Mouse (Mus musculus) embryonic facial prominence, embryonic 14.5 days (tissue): ENCODE data around the gene Wipi1. TPM values are rescaled to one million over a fixed set of nuclear protein-coding genes. Genes with fewer than 3 reads are reported as not detected.

Experiments used
- ATAC-seq: fragments of 200-750 bp; cut with Nextera tagmentation; 2 replicates; pipeline ENCODE4 v1.8.0; 2017; ENCODE audit warnings: low read depth, moderate number of reproducible peaks, moderate TSS enrichment
- DNase-seq: peaks from one replicate; pipeline ENCODE4 v3.0.0-alpha.2; 2015; ENCODE audit warnings: low spot score
- H3K27ac ChIP-seq: fragments of 300-500 bp; sonication (generic); replicated peaks from 2 replicates; pipeline ENCODE4 v1.5.1; 2014; ENCODE audit warnings: low read depth, mild to moderate bottlenecking, low read length, moderate library complexity
- H3K27me3 ChIP-seq: fragments of 300-500 bp; sonication (generic); replicated peaks from 2 replicates; pipeline ENCODE4 v1.6.1; 2014; ENCODE audit warnings: low read length; ENCODE audit not compliant: control insufficient read depth, insufficient read depth
- H3K36me3 ChIP-seq: fragments of 300-500 bp; sonication (generic); 2 replicates; pipeline ENCODE4 v1.6.1; 2014; ENCODE audit warnings: low read length, mixed read lengths; ENCODE audit not compliant: control insufficient read depth, insufficient read depth
- H3K4me1 ChIP-seq: fragments of 300-500 bp; sonication (generic); 2 replicates; pipeline ENCODE4 v1.6.1; 2014; ENCODE audit warnings: antibody characterized with exemption, low read length; ENCODE audit not compliant: control insufficient read depth, insufficient read depth
- H3K4me2 ChIP-seq: fragments of 300-500 bp; sonication (generic); 2 replicates; pipeline ENCODE4 v1.6.1; 2014; ENCODE audit warnings: low read depth, mild to moderate bottlenecking, low read length, moderate library complexity, mixed read lengths
- H3K4me3 ChIP-seq: fragments of 300-500 bp; sonication (generic); 2 replicates; pipeline ENCODE4 v1.5.1; 2014; ENCODE audit warnings: low read depth, mild to moderate bottlenecking, low read length
- H3K9ac ChIP-seq: fragments of 300-500 bp; sonication (generic); 2 replicates; pipeline ENCODE4 v1.6.1; 2014; ENCODE audit warnings: low read depth, mild to moderate bottlenecking, low read length, moderate library complexity, mixed read lengths
- H3K9me3 ChIP-seq: fragments of 300-500 bp; sonication (generic); 2 replicates; pipeline ENCODE4 v1.6.1; 2016; ENCODE audit warnings: low read length; ENCODE audit not compliant: control insufficient read depth
- WGBS: fragments of 180-500 bp; shearing (Covaris S2); extraction: QIAGEN DNeasy Blood & Tissue Kit; methylation state at CpG from one replicate; pipeline ENCODE4 v1.1.7; 2014; 5-methylcytosine and 5-hydroxymethylcytosine counted together
- polyA plus RNA-seq: library from polyadenylated mRNA; unstranded; fragments of >200 nt; fragmentation: Nextera tagmentation; extraction: Ambion mirVana; gene quantifications from 2 replicates; pipeline ENCODE4 v1.2.1, GENCODE M21; 2014

The Wipi1 gene
- polyA plus RNA-seq, 1 experiment from 2014 or later = 36.1 TPM

GRCm38 (mm10) chr11:109612871-109613529, 1.2 kb upstream of the Wipi1 start:
- Histone ChIP-seq H3K4me1 (peaks cover 11% of the 10 kb centered on the region), H3K9me3 (no peaks in the 10 kb centered on the region), H3K9ac (no peak overlapping the region), H3K27me3 (no peaks in the 10 kb centered on the region), H3K4me3 (no peak overlapping the region), H3K36me3 (no peaks in the 10 kb centered on the region), H3K4me2 (no peak overlapping the region), H3K27ac (no peak overlapping the region)
- no peak for ATAC-seq
- WGBS = 64% methylated on average over 7 of the region's 7 CpGs
- DNase-seq = no peak

- H3K9ac ChIP-seq = peak overlapping the region; percentile 82
- H3K4me1 ChIP-seq = peaks cover 11% of the 10 kb centered on the region
- DNase-seq (peak; percentile 57), ATAC-seq (peak; percentile 28)
- H3K36me3 ChIP-seq = no peaks in the 10 kb centered on the region
- peak overlapping the region; percentile 80 for H3K4me3 ChIP-seq
- H3K27ac ChIP-seq = peak overlapping the region; percentile 87
- no peaks in the 10 kb centered on the region for H3K9me3 ChIP-seq
- no peaks in the 10 kb centered on the region for H3K27me3 ChIP-seq
- H3K4me2 ChIP-seq = peak overlapping the region; percentile 64
- WGBS = 0% methylated on average over 20 of the region's 26 CpGs
Measured at GRCm38 (mm10) chr11:109610795-109611302, 918 bp downstream of the Wipi1 start.

GRCm38 (mm10) chr11:109610046-109610794, 1.5 kb downstream of the Wipi1 start:
- Histone ChIP-seq H3K4me3 (peak overlapping the region; percentile 80), H3K27ac (peak overlapping the region; percentile 87), H3K27me3 (no peaks in the 10 kb centered on the region), H3K9me3 (no peaks in the 10 kb centered on the region), H3K4me2 (peak overlapping the region; percentile 64), H3K9ac (peak overlapping the region; percentile 82), H3K4me1 (peaks cover 11% of the 10 kb centered on the region), H3K36me3 (no peaks in the 10 kb centered on the region)
- 3% methylated on average over 9 of the region's 9 CpGs for WGBS
- no peak for ATAC-seq
- DNase-seq = peak; percentile 46

- Histone ChIP-seq H3K9me3 (no peaks in the 10 kb centered on the region), H3K4me1 (peaks cover 11% of the 10 kb centered on the region), H3K9ac (no peak overlapping the region), H3K4me2 (peak overlapping the region; percentile 64), H3K27me3 (no peaks in the 10 kb centered on the region), H3K4me3 (peak overlapping the region; percentile 11; the same call in 1 of the 2 replicates), H3K36me3 (no peaks in the 10 kb centered on the region), H3K27ac (no peak overlapping the region)
- ATAC-seq = no peak
- DNase-seq = no peak
- 64% methylated on average over 6 of the region's 6 CpGs for WGBS
Measured at GRCm38 (mm10) chr11:109608976-109609625, 2.7 kb downstream of the Wipi1 start.

- H3K4me3 ChIP-seq = no peak overlapping the region
- H3K4me2 ChIP-seq = no peak overlapping the region
- peaks cover 13% of the 10 kb centered on the region; the same call in 1 of the 2 replicates for H3K36me3 ChIP-seq
- no peaks in the 10 kb centered on the region for H3K9me3 ChIP-seq
- no peaks in the 10 kb centered on the region for H3K27me3 ChIP-seq
- H3K9ac ChIP-seq = no peak overlapping the region
- ATAC-seq = no peak
- no peak overlapping the region for H3K27ac ChIP-seq
- no peak for DNase-seq
- peaks cover 11% of the 10 kb centered on the region for H3K4me1 ChIP-seq
- 82% methylated on average over 6 of the region's 6 CpGs for WGBS
Measured at GRCm38 (mm10) chr11:109607600-109607999, 4.2 kb downstream of the Wipi1 start.

- ATAC-seq (no peak), DNase-seq (no peak)
- Histone ChIP-seq H3K4me2 (no peak overlapping the region), H3K27me3 (no peaks in the 10 kb centered on the region), H3K9ac (no peak overlapping the region), H3K27ac (no peak overlapping the region), H3K4me3 (no peak overlapping the region), H3K4me1 (no peaks in the 10 kb centered on the region), H3K36me3 (peaks cover 71% of the 10 kb centered on the region), H3K9me3 (no peaks in the 10 kb centered on the region)
- WGBS = 86% methylated on average over 12 of the region's 12 CpGs
Measured at GRCm38 (mm10) chr11:109598778-109599570, 12.8 kb downstream of the Wipi1 start.

- Histone ChIP-seq H3K27ac (no peak overlapping the region), H3K4me3 (no peak overlapping the region), H3K9ac (no peak overlapping the region), H3K4me2 (no peak overlapping the region), H3K9me3 (no peaks in the 10 kb centered on the region), H3K36me3 (peaks cover 45% of the 10 kb centered on the region), H3K27me3 (no peaks in the 10 kb centered on the region), H3K4me1 (no peaks in the 10 kb centered on the region)
- ATAC-seq (no peak), DNase-seq (no peak)
- 93% methylated on average over 8 of the region's 8 CpGs for WGBS
Measured at GRCm38 (mm10) chr11:109594761-109595160, 17.0 kb downstream of the Wipi1 start.
